Mouse (Mus musculus) lung, adult 2 months (tissue): ENCODE measurements at regions not wholly inside any gene's neighbourhood (a gene's known extent, or its start where the extent isn't known, plus 50 kb on each side); places are given as distances from the start of the nearest gene placed in this dataset.

Experiments
- DNase-seq: peaks from one replicate; pipeline ENCODE4 v3.0.0; 2022
- H3K4me1 ChIP-seq: fragments of 200-500 bp; 2 replicates; pipeline ENCODE4 v1.6.1; 2011; ENCODE audit warnings: low read length; ENCODE audit not compliant: control insufficient read depth, insufficient read depth
- H3K4me3 ChIP-seq: fragments of 200-500 bp; replicated peaks from 2 replicates; pipeline ENCODE3; 2011; ENCODE audit warnings: low read depth, mild to moderate bottlenecking, control low read depth, low read length; ENCODE audit errors: extremely low read depth
- CTCF ChIP-seq: fragments of 200-500 bp; IDR thresholded peaks from 2 replicates; pipeline ENCODE4 v1.5.1; 2011; ENCODE audit warnings: mild to moderate bottlenecking, low read length, control low read depth; ENCODE audit not compliant: insufficient read depth
- POLR2A ChIP-seq: fragments of 200-500 bp; IDR thresholded peaks from 2 replicates; pipeline ENCODE4 v1.6.1; 2011; ENCODE audit warnings: low read depth, mild to moderate bottlenecking, control low read depth, low read length, borderline replicate concordance; ENCODE audit errors: extremely low read depth
- WGBS: fragments of 180-500 bp; shearing (Covaris S2); methylation state at CpG from one replicate; pipeline ENCODE4 v1.1.7; 2018; 5-methylcytosine and 5-hydroxymethylcytosine counted together

GRCm38 (mm10) chr17:64382894-64383293 is 51.2 kb upstream of the Pja2 start:
- no peak for DNase-seq
- 82% methylated on average over 6 of the region's 6 CpGs for WGBS
- no peak for TF ChIP-seq POLR2A
- no peak for TF ChIP-seq CTCF
- Histone ChIP-seq H3K4me1 (no peaks in the 10 kb centered on the region), H3K4me3 (no peak overlapping the region)

GRCm38 (mm10) chr17:64383600-64383999 is 51.9 kb upstream of the Pja2 start:
- TF ChIP-seq CTCF (no peak), POLR2A (no peak)
- Histone ChIP-seq H3K4me3 (no peak overlapping the region), H3K4me1 (no peaks in the 10 kb centered on the region)
- no peak for DNase-seq
- 92% methylated on average over 11 of the region's 11 CpGs for WGBS

- H3K4me1 ChIP-seq: no peaks in the 10 kb centered on the region
- H3K4me3 ChIP-seq: no peak overlapping the region
- no peak for DNase-seq
- TF ChIP-seq CTCF (no peak), POLR2A (no peak)
- WGBS: 98% methylated on average over 1 of the region's 1 CpGs
Measured at GRCm38 (mm10) chr17:64390349-64390748, 58.6 kb upstream of the Pja2 start.

- WGBS: 5% methylated on average over 12 of the region's 12 CpGs
- Histone ChIP-seq H3K4me3 (peak overlapping the region; percentile 64), H3K4me1 (peaks cover 11% of the 10 kb centered on the region)
- DNase-seq: peak; percentile 13
- TF ChIP-seq CTCF (no peak), POLR2A (no peak)
Measured at GRCm38 (mm10) chr17:64397254-64397897, 65.7 kb upstream of the Pja2 start.

- WGBS: 48% methylated on average over 9 of the region's 9 CpGs
- TF ChIP-seq CTCF (no peak), POLR2A (no peak)
- no peak overlapping the region for H3K4me3 ChIP-seq
- peaks cover 11% of the 10 kb centered on the region for H3K4me1 ChIP-seq
- DNase-seq: no peak
Measured at GRCm38 (mm10) chr17:64398114-64398692, 66.5 kb upstream of the Pja2 start.

- 20% methylated on average over 3 of the region's 3 CpGs for WGBS
- no peak for DNase-seq
- peaks cover 11% of the 10 kb centered on the region for H3K4me1 ChIP-seq
- TF ChIP-seq POLR2A (no peak), CTCF (no peak)
- no peak overlapping the region for H3K4me3 ChIP-seq
Measured at GRCm38 (mm10) chr17:64398708-64399107, 67.0 kb upstream of the Pja2 start.

- Histone ChIP-seq H3K4me1 (no peaks in the 10 kb centered on the region), H3K4me3 (no peak overlapping the region)
- WGBS: 70% methylated on average over 5 of the region's 5 CpGs
- DNase-seq: no peak
- TF ChIP-seq CTCF: no peak
- TF ChIP-seq POLR2A: no peak
Measured at GRCm38 (mm10) chr17:64406742-64407254, 75.1 kb upstream of the Pja2 start.

GRCm38 (mm10) chr17:64407255-64408011 is 75.7 kb upstream of the Pja2 start:
- DNase-seq: no peak
- Histone ChIP-seq H3K4me3 (no peak overlapping the region), H3K4me1 (no peaks in the 10 kb centered on the region)
- 61% methylated on average over 13 of the region's 13 CpGs for WGBS
- TF ChIP-seq POLR2A (no peak), CTCF (no peak)

DNA sequence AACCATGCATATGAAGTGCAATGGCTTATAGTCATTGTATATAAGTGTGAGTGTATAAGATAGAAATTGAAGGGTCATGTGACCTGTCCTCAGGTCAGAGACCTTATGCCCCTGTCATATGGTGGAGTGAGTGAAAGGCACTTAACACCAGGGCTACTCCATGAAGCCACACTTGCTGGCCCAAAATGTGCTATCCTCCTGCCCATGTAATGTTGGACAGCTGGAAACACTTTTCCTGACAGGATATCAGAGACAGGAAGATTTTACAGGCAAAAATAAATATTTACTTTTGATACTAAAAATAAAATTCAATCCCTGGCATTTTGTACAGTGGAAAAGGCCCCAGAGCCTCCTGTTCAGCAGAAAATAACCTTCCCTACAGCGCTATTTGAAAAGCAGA is 94.1 kb upstream of the Pja2 start:
- WGBS: 41% methylated on average over 1 of the region's 1 CpGs
- no peak for DNase-seq
- TF ChIP-seq POLR2A: no peak
- TF ChIP-seq CTCF: no peak
- Histone ChIP-seq H3K4me3 (no peak overlapping the region), H3K4me1 (peaks cover 4% of the 10 kb centered on the region)
